Mouse (Mus musculus): ENCODE measurements around the gene Cldn9. TPM values are rescaled to one million over a fixed set of nuclear protein-coding genes. Genes with fewer than 3 reads are reported as not detected.

Gene Cldn9
- polyA plus RNA-seq, 1 experiment from 2014 or later: 8.7 TPM

DNA sequence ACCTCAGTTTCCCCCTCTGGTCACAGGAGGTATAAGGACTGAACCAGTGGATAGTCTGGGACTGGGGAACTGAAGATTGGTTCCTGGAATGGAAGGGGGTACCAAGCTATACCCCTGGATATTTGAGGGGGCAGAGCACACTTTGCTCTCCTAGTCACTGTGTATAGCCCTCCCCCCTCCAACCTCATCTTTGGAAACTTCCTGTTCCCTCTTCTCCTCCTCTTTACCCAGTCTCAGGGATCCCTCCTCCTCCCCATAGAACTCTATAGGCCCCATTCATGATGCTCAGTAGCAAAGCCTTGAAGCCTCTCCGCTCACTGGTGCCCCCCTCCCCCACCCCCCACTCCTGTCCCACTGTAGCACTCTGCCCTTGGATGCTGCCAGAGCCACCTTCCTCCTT, 35.6 kb upstream of the Cldn9 start:
- Histone ChIP-seq H3K9ac (replicated peaks; ENCODE audit: low read length) (no peak overlapping the region), H3K4me1 (ENCODE audit: control insufficient read depth, insufficient read depth, low read length) (no peaks in the 10 kb centered on the region), H3K9me3 (replicated peaks; ENCODE audit: control insufficient read depth, low read length) (no peaks in the 10 kb centered on the region), H3K27ac (replicated peaks; ENCODE audit: low read depth, low read length) (no peak overlapping the region), H3K36me3 (replicated peaks; ENCODE audit: control insufficient read depth, insufficient read depth, low read depth, low read length) (no peaks in the 10 kb centered on the region), H3K4me3 (ENCODE audit: low read depth, low read length) (no peak overlapping the region), H3K27me3 (ENCODE audit: control insufficient read depth, insufficient read depth, low read length) (no peaks in the 10 kb centered on the region), H3K4me2 (ENCODE audit: low read depth, low read length) (no peak overlapping the region)
- no peak for ATAC-seq (replicated peaks; ENCODE audit: insufficient number of reproducible peaks, low FRiP score, low TSS enrichment, low read depth)
- no peak for DNase-seq (ENCODE audit: low spot score)
- WGBS: 0% methylated on average over 1 of the region's 1 CpGs

DNA sequence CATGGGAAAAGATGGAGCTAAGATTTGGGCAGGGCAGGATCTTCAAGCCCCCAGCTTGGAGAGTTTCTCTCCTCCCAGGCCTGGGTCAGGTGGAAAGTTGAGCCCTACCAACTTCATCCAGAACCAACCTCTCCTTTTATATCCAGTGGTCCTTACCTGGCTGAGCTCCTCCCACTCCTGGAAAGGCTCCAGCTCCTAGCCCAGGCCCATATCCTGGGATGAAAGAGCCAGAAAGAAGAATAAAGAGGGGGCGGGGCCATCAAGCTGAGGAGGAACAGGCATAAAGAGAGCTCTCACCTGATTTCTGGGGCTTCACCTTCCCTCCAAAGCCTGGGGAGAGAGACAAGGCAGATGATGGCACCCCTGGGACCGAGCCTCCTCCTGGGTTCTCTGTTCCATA, 33.2 kb upstream of the Cldn9 start:
- Histone ChIP-seq H3K36me3 (replicated peaks; ENCODE audit: control insufficient read depth, insufficient read depth, low read depth, low read length) (no peaks in the 10 kb centered on the region), H3K27me3 (ENCODE audit: control insufficient read depth, insufficient read depth, low read length) (no peaks in the 10 kb centered on the region), H3K9me3 (replicated peaks; ENCODE audit: control insufficient read depth, low read length) (no peaks in the 10 kb centered on the region), H3K4me1 (ENCODE audit: control insufficient read depth, insufficient read depth, low read length) (no peaks in the 10 kb centered on the region), H3K4me3 (ENCODE audit: low read depth, low read length) (no peak overlapping the region), H3K9ac (replicated peaks; ENCODE audit: low read length) (no peak overlapping the region), H3K27ac (replicated peaks; ENCODE audit: low read depth, low read length) (no peak overlapping the region), H3K4me2 (ENCODE audit: low read depth, low read length) (no peak overlapping the region)
- WGBS: 60% methylated on average over 2 of the region's 2 CpGs
- no peak for DNase-seq (ENCODE audit: low spot score)
- ATAC-seq (replicated peaks; ENCODE audit: insufficient number of reproducible peaks, low FRiP score, low TSS enrichment, low read depth): no peak

- H3K9me3 ChIP-seq (replicated peaks; ENCODE audit: control insufficient read depth, low read length): no peaks in the 10 kb centered on the region
- H3K27ac ChIP-seq (replicated peaks; ENCODE audit: low read depth, low read length): no peak overlapping the region
- no peaks in the 10 kb centered on the region for H3K4me1 ChIP-seq (ENCODE audit: control insufficient read depth, insufficient read depth, low read length)
- H3K36me3 ChIP-seq (replicated peaks; ENCODE audit: control insufficient read depth, insufficient read depth, low read depth, low read length): no peaks in the 10 kb centered on the region
- 0 out of 2 replicates have a peak, but pooled peaks have one; percentile 25 for ATAC-seq (replicated peaks; ENCODE audit: insufficient number of reproducible peaks, low FRiP score, low TSS enrichment, low read depth)
- no peak overlapping the region for H3K9ac ChIP-seq (replicated peaks; ENCODE audit: low read length)
- peak; percentile 85 for DNase-seq (ENCODE audit: low spot score)
- H3K4me2 ChIP-seq (ENCODE audit: low read depth, low read length): no peak overlapping the region
- no peak overlapping the region for H3K4me3 ChIP-seq (ENCODE audit: low read depth, low read length)
- 3% methylated on average over 3 of the region's 3 CpGs for WGBS
- no peaks in the 10 kb centered on the region for H3K27me3 ChIP-seq (ENCODE audit: control insufficient read depth, insufficient read depth, low read length)
Observed at GRCm38 (mm10) chr17:23706212-23706611, 22.4 kb upstream of the Cldn9 start.

DNA sequence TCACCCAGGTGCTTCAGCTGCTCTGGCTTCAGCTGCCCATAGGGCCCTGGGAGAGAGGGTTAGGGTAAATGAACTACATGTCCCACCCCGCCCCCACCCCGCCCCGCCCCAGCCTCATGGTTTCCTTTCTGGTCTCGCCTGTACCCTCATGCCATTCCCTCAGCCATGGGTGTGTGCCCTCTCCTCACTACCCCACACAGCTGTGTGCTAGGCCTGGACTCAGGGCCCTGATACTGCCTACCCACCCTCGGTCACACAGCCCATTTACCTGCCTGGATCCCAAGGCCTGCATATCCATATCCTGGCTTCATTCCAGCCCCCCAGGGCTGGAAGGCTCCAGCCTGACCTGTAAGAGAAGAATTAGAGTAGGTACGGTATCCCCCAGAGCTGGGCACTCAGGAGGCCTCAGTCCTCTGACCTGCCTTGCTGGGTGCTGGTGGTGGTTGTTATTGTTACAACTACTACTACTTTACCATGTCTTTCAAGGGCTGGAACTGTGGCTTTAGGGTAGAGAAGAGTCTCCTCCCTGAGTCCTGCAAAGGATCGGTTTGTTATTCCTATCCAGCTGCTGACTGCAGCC, 21.8 kb upstream of the Cldn9 start:
- no peaks in the 10 kb centered on the region for H3K4me1 ChIP-seq (ENCODE audit: control insufficient read depth, insufficient read depth, low read length)
- H3K27me3 ChIP-seq (ENCODE audit: control insufficient read depth, insufficient read depth, low read length): no peaks in the 10 kb centered on the region
- no peak overlapping the region for H3K4me3 ChIP-seq (ENCODE audit: low read depth, low read length)
- DNase-seq (ENCODE audit: low spot score): no peak
- no peaks in the 10 kb centered on the region for H3K36me3 ChIP-seq (replicated peaks; ENCODE audit: control insufficient read depth, insufficient read depth, low read depth, low read length)
- ATAC-seq (replicated peaks; ENCODE audit: insufficient number of reproducible peaks, low FRiP score, low TSS enrichment, low read depth): no peak; the same call in 1 of the 2 replicates
- WGBS: 81% methylated on average over 7 of the region's 7 CpGs
- H3K4me2 ChIP-seq (ENCODE audit: low read depth, low read length): no peak overlapping the region
- H3K9ac ChIP-seq (replicated peaks; ENCODE audit: low read length): no peak overlapping the region
- H3K9me3 ChIP-seq (replicated peaks; ENCODE audit: control insufficient read depth, low read length): no peaks in the 10 kb centered on the region
- no peak overlapping the region for H3K27ac ChIP-seq (replicated peaks; ENCODE audit: low read depth, low read length)

- DNase-seq (ENCODE audit: low spot score) (no peak), ATAC-seq (replicated peaks; ENCODE audit: insufficient number of reproducible peaks, low FRiP score, low TSS enrichment, low read depth) (no peak)
- 43% methylated on average over 7 of the region's 7 CpGs for WGBS
- Histone ChIP-seq H3K4me1 (ENCODE audit: control insufficient read depth, insufficient read depth, low read length) (no peaks in the 10 kb centered on the region), H3K9ac (replicated peaks; ENCODE audit: low read length) (no peak overlapping the region), H3K36me3 (replicated peaks; ENCODE audit: control insufficient read depth, insufficient read depth, low read depth, low read length) (no peaks in the 10 kb centered on the region), H3K4me3 (ENCODE audit: low read depth, low read length) (no peak overlapping the region), H3K27me3 (ENCODE audit: control insufficient read depth, insufficient read depth, low read length) (peaks cover 3% of the 10 kb centered on the region), H3K9me3 (replicated peaks; ENCODE audit: control insufficient read depth, low read length) (no peaks in the 10 kb centered on the region), H3K27ac (replicated peaks; ENCODE audit: low read depth, low read length) (no peak overlapping the region), H3K4me2 (ENCODE audit: low read depth, low read length) (no peak overlapping the region)
Observed at GRCm38 (mm10) chr17:23704741-23705140, 20.9 kb upstream of the Cldn9 start.

GRCm38 (mm10) chr17:23703301-23703700, 19.5 kb upstream of the Cldn9 start:
- H3K36me3 ChIP-seq (replicated peaks; ENCODE audit: control insufficient read depth, insufficient read depth, low read depth, low read length): no peaks in the 10 kb centered on the region
- H3K9me3 ChIP-seq (replicated peaks; ENCODE audit: control insufficient read depth, low read length): no peaks in the 10 kb centered on the region
- H3K27me3 ChIP-seq (ENCODE audit: control insufficient read depth, insufficient read depth, low read length): peaks cover 17% of the 10 kb centered on the region
- H3K4me1 ChIP-seq (ENCODE audit: control insufficient read depth, insufficient read depth, low read length): peaks cover 3% of the 10 kb centered on the region; the same call in 1 of the 2 replicates
- no peak overlapping the region for H3K9ac ChIP-seq (replicated peaks; ENCODE audit: low read length)
- no peak overlapping the region for H3K4me2 ChIP-seq (ENCODE audit: low read depth, low read length)
- WGBS: 89% methylated on average over 9 of the region's 9 CpGs
- H3K27ac ChIP-seq (replicated peaks; ENCODE audit: low read depth, low read length): no peak overlapping the region
- no peak for ATAC-seq (replicated peaks; ENCODE audit: insufficient number of reproducible peaks, low FRiP score, low TSS enrichment, low read depth)
- no peak for DNase-seq (ENCODE audit: low spot score)
- H3K4me3 ChIP-seq (ENCODE audit: low read depth, low read length): no peak overlapping the region

- no peaks in the 10 kb centered on the region for H3K36me3 ChIP-seq (replicated peaks; ENCODE audit: control insufficient read depth, insufficient read depth, low read depth, low read length)
- peaks cover 3% of the 10 kb centered on the region; the same call in 1 of the 2 replicates for H3K4me1 ChIP-seq (ENCODE audit: control insufficient read depth, insufficient read depth, low read length)
- ATAC-seq (replicated peaks; ENCODE audit: insufficient number of reproducible peaks, low FRiP score, low TSS enrichment, low read depth) (peak; percentile 93), DNase-seq (ENCODE audit: low spot score) (peak; percentile 89)
- H3K27ac ChIP-seq (replicated peaks; ENCODE audit: low read depth, low read length): no peak overlapping the region
- H3K4me2 ChIP-seq (ENCODE audit: low read depth, low read length): peak overlapping the region; percentile 100
- H3K9ac ChIP-seq (replicated peaks; ENCODE audit: low read length): peak overlapping the region; percentile 60
- WGBS: under 1% methylated on average over 22 of the region's 28 CpGs
- no peaks in the 10 kb centered on the region for H3K9me3 ChIP-seq (replicated peaks; ENCODE audit: control insufficient read depth, low read length)
- H3K27me3 ChIP-seq (ENCODE audit: control insufficient read depth, insufficient read depth, low read length): peaks cover 19% of the 10 kb centered on the region
- H3K4me3 ChIP-seq (ENCODE audit: low read depth, low read length): peak overlapping the region; percentile 61
Observed at GRCm38 (mm10) chr17:23700079-23700478, 16.3 kb upstream of the Cldn9 start.

GRCm38 (mm10) chr17:23699131-23700077, 15.6 kb upstream of the Cldn9 start:
- H3K27ac ChIP-seq (replicated peaks; ENCODE audit: low read depth, low read length): no peak overlapping the region
- H3K36me3 ChIP-seq (replicated peaks; ENCODE audit: control insufficient read depth, insufficient read depth, low read depth, low read length): no peaks in the 10 kb centered on the region
- H3K4me2 ChIP-seq (ENCODE audit: low read depth, low read length): peak overlapping the region; percentile 100
- peak overlapping the region; percentile 60 for H3K9ac ChIP-seq (replicated peaks; ENCODE audit: low read length)
- peaks cover 19% of the 10 kb centered on the region for H3K27me3 ChIP-seq (ENCODE audit: control insufficient read depth, insufficient read depth, low read length)
- peaks cover 3% of the 10 kb centered on the region; the same call in 1 of the 2 replicates for H3K4me1 ChIP-seq (ENCODE audit: control insufficient read depth, insufficient read depth, low read length)
- DNase-seq (ENCODE audit: low spot score): no peak
- under 1% methylated on average over 94 of the region's 101 CpGs for WGBS
- no peaks in the 10 kb centered on the region for H3K9me3 ChIP-seq (replicated peaks; ENCODE audit: control insufficient read depth, low read length)
- ATAC-seq (replicated peaks; ENCODE audit: insufficient number of reproducible peaks, low FRiP score, low TSS enrichment, low read depth): peak; percentile 27
- peak overlapping the region; percentile 61 for H3K4me3 ChIP-seq (ENCODE audit: low read depth, low read length)
